Mouse (Mus musculus): ENCODE results near the gene Nt5dc3.

DNA sequence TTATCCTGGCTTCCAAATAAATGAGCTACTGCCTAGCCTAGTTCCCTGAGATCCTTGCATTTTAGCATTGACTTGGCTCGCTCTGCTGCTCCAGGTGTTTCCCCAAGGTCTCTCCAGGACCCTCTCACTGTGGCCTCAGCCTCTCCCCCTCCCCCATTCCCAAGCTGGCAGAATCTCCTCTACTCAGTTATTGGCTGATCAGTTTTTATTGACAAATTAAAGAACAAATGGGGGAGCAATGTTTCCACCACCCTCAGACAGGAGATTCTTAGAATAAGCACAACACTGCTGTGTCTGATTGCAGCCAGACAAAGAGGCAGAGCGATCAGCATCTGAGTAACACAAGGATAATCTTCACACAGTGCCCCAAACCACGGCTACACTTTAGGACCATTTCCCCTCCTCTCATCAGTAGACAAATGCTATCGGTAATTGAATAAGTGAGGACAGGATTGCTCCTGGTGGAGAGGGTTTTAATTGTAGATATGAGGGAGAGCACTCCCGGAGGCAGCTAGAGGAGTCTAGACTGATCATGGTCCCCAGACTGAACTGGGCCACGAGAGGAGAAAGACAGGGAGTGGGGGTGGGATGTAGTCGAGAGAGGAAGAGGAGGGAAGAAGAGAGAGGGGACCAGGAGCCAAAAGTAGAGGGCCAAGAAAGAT lies 17.0 kb upstream of the Nt5dc3 start:
- no peak for TF ChIP-seq CTCF (IDR thresholded peaks at IDR 0.05; ENCODE audit: low read depth, low read length)
- no peak for TF ChIP-seq POLR2A (IDR thresholded peaks at IDR 0.05; ENCODE audit: borderline replicate concordance, low read depth, low read length)

Measured in bone marrow macrophage, adult 2 months (primary cell).